Mouse (Mus musculus) lung, adult 2 months (tissue): Measurements from ENCODE around the gene Drg1.

Experiments
- CTCF ChIP-seq: fragments of 200-500 bp; IDR thresholded peaks from 2 replicates; pipeline ENCODE4 v1.5.1; 2011; ENCODE audit warnings: mild to moderate bottlenecking, low read length, control low read depth; ENCODE audit not compliant: insufficient read depth
- POLR2A ChIP-seq: fragments of 200-500 bp; IDR thresholded peaks from 2 replicates; pipeline ENCODE4 v1.6.1; 2011; ENCODE audit warnings: low read depth, mild to moderate bottlenecking, control low read depth, low read length, borderline replicate concordance; ENCODE audit errors: extremely low read depth

DNA sequence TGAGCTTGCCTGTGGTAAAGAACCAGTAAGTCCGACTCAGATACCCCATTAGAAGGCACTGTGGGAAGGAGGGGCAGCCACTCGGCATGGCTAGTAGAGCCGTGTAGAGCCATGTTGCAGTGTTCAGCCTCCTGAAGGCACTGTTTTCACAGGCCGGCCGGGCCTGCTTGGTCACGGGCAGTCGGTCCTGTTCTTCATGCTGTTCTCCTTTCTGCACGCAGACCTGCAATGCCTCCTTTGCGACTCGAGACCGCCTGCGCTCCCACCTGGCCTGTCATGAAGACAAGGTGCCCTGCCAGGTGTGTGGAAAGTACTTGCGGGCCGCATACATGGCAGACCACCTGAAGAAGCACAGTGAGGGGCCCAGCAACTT lies 32.6 kb upstream of the Drg1 start:
- TF ChIP-seq POLR2A (no peak), CTCF (no peak)
